Mouse (Mus musculus) kidney, adult 2 months (tissue): ENCODE measurements around the gene BC051019.

Source experiments
- CTCF ChIP-seq: fragments of 200-500 bp; conservative IDR thresholded peaks from 2 replicates; pipeline ENCODE4 v1.5.1; 2011; ENCODE audit warnings: low read depth, mild to moderate bottlenecking, control low read depth, low read length, moderate library complexity, mixed read lengths; ENCODE audit not compliant: insufficient read depth, insufficient read length
- POLR2A ChIP-seq: fragments of 200-500 bp; IDR thresholded peaks from one replicate; pipeline ENCODE4 v1.6.1; 2011; ENCODE audit warnings: low read depth, low read length, control low read depth

GRCm38 (mm10) chr7:109690101-109690500, 33.5 kb downstream of the BC051019 start:
- TF ChIP-seq CTCF: no peak
- no peak for TF ChIP-seq POLR2A
